Mouse (Mus musculus): ENCODE measurements at regions not wholly inside any gene's neighbourhood (a gene's known extent, or its start where the extent isn't known, plus 50 kb on each side); places are given as distances from the start of the nearest gene placed in this dataset.
"Not testable (repeated sequence)": the region's sequence is repeated elsewhere in the genome, so short reads cannot be mapped to it uniquely, and the experiment has no call there.

DNA sequence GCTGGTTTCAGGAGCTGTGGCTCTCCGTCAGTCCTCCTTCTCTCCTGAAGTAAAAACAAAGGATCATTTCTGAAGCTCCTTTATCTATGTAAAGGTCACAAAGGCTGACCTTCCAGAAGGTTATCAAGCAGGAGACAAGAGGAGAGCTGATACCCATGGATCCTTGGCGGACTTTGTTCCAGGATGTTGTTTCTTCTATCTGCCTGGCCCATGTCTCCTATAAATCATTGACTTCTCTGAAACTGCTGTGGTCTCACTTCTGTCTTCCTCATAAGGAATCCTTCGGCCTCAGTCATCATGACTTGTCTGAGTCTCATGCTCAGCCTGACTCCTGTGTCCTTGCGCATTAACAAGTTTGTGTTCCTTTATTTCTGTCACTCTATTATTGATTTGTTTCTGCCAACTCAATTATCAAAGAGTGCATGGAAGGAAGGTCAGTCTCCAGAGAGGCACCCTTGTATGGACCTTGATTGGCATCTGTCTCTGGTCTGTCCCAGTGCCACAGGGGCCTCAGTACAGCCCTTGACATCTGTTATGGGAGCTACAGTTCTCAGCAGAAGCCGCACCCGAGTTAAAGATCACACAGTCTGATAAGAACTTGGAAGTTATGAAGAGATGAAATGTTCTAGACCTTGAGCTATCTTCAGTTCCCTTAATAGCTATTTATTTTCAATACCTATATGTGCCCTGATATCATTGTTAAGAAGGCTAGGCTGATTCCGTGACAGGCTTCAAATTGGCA is 53.2 kb upstream of the Dazl start:
- no peak for DNase-seq (ENCODE audit: low read depth)

DNA sequence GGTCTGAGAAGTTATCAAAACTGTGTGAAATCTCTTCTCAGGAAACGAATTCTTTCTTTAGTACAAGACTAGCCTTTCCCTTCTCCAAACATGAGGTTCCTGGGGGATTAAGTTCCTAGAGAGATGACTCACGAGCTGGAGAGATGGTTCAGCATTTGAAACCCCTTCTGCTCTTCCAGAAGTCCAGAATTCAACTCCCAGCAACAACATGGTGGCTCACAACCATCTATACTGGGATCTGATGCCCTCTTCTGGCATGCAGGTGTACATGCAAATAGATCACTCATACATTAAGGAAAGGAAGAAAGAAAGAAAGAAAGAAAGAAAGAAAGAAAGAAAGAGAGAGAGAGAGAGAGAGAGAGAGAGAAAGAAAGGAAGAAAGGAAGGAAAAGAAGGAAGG is 60.4 kb upstream of the Dazl start:
- DNase-seq (ENCODE audit: low read depth), result not testable (repeated sequence)

DNA sequence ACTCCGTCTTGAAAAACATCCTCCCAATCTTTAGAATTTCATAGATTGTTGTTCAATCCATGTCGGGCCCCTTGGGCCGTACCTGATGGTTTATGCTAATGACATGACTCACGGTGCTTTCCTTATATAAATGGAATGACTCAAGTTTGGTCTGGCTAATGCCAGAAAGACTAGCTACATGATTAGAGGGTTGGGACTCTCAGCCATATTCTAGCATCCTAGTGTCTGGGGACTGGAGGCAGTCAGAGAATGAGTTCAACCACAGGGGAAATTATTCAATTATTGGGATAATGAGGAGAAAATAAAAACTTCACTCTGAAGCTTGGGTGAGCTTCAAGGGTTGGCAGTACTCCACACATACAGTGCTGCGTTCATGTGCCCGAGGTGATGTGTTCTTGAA is 60.9 kb upstream of the Dazl start:
- no peak for DNase-seq (ENCODE audit: low read depth)

DNA sequence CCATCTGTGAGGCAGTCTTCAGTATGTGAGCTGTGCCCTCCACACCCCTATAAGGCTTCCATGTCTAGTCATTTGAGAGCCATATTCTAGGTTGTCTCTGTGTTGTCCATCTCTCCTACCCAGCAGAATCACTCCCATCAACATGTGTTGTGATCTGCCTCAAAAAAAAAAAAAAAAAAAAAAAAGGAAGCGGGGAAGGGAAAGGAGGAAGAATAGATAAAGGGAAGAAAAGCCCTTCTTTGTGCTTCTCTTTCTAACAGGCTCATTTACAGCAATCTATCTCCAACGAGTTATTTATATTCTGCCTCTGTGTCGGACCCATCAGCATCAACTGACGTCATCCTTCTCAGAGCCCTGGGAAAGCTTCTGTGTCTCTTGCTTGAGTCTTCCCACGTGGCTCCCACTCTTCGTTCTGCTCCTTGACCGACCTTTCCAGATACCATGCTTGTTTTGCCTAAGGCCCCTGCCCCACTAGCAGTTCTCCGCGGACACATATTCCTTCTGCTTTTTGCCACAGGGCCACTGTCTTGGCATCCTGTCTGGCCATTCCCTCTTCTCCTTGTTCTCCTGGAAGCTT is 68.3 kb upstream of the Dazl start:
- no peak for DNase-seq (ENCODE audit: low read depth)

DNA sequence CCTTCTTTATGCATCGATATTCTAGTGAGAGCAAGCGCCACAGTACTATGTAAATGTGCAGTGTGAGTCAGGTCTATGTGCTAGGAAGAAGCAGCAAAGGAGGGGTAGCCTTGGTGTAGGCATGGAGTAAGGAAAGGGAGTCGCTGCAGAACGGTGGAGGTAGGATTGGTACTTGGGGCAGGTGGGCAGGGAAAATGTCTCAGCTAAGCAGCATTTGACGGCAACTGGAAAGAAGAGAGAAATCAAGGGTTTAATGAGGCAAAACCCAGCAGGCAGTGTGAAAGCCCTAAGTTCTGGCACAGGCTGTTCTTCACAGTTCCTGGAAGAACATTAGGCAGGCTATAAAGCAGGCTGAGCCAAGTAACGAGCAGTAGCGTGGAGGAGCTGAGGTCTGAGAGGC is 72.0 kb upstream of the Dazl start:
- no peak for DNase-seq (ENCODE audit: low read depth)

DNA sequence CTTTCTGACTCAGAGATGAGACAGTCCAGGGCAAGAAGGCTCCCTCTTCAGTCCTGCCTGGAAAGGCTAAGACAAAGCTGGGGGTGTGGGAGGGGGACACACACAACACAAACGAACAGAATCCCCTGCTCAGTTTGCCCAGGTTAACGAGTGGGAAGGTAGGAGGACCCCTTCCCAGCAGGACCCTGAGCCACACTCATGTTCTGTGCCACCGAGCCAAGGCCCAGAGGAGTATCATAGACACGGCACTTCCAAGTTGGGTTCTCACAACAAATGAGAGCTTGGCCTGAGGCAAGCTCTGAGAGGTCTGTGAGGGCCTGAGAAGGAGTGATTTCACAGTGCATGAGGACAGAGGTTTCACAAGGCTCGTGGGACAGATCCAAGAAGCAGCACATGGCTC is 72.7 kb upstream of the Dazl start:
- no peak for DNase-seq (ENCODE audit: low read depth)

DNA sequence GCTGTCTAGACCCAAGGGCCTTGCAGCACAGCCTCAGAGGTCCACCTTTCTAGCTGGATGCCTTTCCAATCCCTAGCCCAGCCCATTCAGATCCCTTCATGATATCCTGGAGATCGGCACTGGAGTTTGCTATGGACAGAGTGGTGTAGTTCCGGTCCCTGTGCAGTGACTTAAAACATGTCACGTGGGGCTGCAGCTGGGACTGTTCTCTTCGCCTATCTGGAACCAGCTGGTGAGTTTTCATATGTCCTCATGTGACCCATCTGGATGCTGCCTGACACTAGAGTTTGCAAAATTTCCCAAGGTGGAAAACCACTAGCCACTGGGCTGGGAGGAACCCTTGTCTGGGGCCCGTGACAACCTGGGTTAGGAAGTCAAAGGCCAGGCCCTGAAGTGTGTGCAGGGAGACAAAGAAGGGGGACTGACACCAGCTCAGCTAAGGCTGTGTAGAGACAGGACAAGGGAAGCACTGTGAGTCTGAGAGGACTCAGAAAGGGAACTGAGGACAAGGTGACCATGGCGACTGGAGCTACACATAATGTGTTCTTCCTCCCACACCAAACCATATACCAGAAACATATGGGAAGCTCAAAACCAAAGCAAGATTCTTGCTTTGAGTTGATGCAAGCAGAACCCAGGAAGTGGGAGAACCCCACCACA is 75.9 kb upstream of the Dazl start:
- no peak for DNase-seq (ENCODE audit: low read depth)

DNA sequence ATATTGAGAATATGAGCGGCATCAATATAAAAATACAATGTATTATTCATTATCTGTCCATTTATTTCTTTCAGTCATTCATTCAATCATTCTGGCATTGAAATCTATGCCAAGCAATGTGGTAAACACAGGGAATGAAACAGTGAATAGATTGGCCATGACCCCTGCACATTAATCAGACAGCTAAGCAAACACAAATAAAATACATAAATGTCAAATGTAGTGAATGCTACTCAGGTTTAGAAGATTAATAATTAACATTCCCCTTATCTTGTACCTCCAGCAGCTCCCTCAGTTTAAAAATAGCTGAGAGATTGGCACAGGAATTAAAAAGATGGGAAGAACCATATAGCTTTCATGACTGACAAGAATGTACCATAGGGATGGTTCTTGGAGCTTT is 77.0 kb upstream of the Dazl start:
- DNase-seq (ENCODE audit: low read depth), result no peak

DNA sequence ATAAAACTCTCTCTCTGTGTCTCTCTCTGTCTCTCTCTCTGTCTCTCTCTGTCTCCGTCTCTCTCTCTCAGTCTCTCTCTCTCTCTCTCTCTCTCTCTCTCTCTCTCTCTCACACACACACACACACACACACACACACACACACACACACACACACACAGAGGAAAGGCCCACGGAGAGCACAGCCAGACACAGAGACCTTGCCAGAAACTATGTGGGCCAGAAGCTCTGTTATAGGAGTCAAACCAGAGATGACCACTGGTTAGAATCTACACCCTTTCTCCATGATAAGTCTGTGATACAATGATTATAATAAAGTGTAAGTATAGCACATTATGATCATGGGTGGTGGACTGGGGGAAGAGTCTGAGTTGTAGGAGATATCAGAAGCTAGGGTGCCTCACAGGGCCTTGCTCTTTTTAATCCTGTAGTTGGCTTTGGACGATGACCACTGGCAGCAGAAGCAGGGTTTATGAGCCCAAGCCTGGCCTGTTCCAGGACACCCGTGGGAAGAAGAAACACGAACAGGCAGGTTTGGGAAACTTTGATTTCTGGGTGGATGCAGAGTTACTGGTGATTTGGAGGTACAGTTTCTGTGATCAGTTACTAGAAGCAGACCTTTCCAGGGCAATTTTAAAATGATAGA is 80.2 kb upstream of the Dazl start:
- DNase-seq (ENCODE audit: low read depth), result no peak

DNA sequence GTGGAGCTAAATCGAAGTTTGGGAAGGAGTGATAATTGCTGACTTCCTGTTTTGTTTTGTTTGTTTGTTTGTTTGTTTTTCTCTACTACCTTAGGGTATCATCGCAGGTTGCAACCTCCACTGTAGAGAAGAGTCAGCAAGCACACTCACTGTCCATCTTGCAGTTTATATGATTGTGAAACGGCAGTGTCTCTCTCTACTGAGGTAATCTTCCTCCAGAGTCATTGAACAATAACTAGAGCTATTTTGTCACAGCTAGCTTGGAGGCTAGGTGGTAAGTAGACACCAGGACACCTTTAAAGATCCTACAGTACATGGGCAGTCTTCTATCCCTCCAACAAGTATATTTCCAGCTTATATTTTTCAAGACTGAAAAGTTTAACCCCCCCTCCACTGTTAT is 82.0 kb upstream of the Dazl start:
- DNase-seq (ENCODE audit: low read depth), result no peak

DNA sequence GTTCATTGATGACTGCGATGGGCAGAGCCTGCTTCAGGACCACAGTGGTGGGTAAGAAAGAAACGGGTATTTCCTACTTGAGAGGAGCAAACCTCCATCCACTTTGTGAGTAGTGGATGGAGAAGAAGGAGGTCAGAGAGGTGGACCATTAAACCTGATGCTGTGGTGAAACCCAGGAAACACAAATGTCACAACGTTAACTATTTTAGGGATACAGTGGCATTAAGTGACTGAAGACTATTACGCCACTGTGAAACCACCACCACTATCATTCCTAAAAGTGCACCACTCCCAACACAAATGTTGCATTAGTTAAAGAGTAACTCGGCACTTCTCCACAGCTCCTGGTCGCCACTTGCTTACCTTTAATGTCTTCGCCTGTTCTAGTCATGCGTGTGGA is 83.3 kb upstream of the Dazl start:
- DNase-seq (ENCODE audit: low read depth), result no peak

DNA sequence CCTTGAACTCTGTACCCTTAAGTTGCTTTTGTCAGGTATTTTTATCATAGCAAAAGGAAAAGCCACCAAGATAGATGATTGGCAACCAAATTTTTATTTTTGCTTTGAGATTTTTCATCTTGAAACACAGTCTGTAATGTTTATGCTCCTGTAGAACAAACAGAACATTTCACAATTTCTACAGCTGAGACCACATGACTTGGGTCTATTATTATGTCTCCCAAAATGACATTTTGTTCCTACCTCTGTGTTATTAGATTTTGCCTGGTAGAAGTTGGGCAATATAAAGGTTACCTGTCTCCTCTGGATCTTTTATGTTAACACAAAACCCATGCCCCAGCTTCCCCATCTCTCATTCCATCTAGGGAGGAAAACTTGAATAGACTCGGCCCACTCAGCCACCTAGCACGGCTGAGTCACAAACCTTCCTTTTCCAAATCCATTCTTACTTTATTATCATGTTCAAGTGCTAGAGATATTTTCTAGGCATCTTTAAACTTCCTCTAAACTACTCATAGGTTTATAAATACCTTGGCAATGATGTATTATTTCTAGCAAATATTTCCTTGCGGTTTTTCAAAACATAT is 84.8 kb upstream of the Dazl start:
- no peak for DNase-seq (ENCODE audit: low read depth)

DNA sequence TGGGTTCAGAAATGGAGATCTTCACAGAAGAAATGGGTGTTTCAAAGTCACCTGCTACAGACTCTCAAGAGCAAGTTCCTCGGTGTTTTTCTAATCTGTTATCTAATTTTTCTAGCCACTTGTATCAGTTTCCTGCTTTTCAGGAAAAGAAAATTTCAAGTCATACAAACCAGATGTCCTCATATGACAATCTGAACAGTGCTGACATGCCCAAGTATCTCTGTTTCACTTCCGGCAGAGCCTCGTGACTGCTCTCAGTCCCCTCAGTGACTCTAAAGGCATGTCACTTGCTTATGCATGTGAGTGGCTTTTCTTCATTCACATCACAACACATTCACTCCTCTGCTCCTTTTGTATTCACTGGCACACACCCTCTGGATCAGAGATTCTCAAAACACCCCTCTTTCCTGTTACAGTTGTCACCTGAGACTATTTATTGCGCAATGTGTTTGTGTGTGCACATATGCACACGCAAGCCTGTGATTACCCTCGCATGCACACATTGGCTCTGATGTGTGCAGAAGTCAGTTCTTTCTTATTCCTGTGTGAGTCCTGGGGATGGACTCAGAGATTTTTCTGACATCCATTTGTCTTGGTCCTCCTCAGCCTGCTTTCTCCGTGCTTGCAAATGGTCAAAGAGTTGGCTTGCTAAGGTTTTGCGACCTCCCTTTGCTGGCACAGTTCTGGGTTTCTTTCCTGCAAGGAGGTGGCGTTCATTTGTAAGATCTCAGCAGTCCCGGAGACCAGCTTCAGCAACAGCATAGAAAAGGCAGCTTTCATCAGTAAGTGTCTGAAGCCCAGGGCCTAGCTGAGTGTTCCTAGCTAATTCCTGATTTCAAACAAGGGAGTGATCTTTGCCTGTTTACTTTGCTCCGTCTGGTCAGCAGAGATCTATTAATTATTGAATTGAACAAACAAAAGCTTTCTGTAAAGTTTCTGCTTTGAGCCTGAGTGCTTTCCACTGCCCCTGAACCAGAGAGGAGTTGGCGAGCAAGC is 95.6 kb upstream of the Dazl start:
- DNase-seq (ENCODE audit: low read depth), result peak; percentile 75

DNA sequence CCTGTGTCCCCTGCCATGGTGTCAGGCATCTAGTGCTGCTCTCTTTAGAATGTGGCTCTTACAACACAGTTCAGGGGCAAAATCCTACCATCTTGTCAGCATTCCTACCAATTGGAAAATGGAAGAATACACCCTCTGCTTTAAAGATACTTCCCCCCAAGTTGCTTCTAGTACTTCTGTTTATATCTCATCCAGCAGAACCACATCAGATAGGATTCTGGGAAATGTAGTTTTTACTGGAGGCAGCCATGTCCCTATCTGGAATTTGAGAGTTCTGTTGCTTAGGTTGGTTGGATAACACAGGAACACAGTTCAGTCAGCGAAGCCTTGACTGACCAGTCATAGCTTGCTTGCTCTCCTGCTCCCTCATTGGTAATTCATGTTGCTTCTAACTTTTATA is 96.7 kb upstream of the Dazl start:
- DNase-seq (ENCODE audit: low read depth), result no peak

DNA sequence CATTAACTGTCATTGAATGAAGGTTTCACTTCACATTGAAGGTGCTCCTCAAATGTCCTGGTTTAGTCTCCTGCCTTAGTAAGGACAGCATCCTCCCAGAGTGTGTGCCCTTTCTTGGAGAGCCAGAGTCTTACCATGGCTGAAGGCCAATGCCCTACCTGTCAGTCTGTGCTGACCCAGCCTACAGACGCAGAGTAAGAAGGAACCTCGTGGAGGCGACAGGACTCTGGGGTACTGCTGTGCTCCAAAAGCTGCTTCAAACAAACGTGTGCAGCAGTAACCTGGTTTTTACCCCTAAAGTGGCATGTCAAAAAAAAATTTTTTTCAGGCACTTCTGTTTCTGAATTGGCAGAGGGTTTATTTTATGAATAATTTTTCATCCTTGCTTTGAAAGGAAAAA is 97.8 kb upstream of the Dazl start:
- DNase-seq (ENCODE audit: low read depth), result no peak

DNA sequence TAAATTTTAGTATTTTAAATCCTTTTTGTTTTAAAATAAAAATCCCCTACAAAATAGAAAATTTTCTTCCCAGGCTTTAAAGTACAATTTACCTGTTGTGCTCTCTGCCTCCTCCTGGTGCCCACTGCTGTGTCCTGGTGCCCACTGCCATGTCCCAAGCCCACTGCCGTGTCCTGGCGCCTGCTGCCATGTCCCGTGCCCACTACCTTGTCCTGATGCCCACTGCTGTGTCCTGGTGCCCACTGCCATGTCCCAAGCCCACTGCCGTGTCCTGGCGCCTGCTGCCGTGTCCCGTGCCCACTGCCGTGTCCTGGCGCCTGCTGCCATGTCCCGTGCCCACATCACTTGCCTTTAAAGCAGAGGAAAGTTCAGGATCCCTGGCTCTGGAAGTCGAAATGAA is 98.6 kb upstream of the Dazl start:
- DNase-seq (ENCODE audit: low read depth), result no peak

DNA sequence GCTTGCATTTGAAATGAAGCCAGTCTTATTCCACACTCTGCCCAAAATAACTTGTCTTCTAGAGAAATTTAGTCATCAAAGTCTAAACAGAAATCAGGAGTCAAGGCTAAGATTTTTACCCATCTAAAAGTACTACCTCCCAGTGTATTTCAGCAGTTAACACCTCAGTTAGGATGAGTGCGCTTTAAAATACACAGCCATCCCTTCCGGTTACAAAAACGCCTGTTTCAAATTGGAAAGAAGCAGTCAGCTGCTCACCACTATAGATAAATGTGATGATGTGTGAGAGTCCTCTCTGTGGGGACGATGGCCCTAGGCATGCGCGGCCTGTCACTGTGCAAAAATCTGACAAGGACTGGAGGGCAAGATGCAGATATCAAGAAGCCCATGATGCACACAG is 99.0 kb upstream of the Dazl start:
- DNase-seq (ENCODE audit: low read depth), result no peak

DNA sequence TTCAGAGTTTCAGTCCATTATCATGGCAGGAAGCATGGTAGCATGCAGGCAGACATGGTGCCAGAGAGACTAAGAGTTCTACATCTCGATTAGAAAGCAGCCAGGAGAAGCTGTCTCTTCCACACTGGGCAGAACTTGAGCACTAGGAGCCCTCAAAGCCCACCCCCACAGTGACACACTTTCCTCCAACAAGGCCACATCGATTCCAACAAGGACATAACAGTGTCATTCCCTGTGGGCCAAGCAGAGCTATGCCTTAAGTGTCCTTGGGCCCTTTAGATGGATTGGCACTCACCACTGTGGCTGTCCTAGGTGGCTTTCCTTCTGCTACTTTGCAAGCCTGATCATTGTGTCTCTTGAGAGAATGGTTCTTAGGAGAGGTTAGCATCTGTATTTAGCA is 99.5 kb upstream of the Dazl start:
- DNase-seq (ENCODE audit: low read depth), result no peak

DNA sequence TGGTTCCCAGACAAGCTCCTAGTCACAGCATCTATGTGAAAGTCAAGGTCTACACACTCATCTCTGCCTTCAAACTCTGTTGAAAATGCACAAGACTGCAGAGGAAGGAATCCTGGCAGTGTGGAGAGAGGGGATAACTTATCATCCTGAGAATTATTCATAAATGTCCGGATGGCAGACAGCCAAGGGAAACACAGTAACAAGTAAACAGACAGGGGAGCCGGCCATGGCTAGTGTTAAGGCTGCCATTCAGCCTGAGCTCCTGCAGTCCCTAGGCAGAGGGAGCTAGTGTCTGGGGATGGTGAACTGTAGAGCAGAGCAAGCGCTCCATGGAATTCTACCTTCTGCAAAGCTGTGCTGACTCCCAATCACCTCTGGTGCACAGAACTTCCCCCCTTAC is 100.3 kb upstream of the Dazl start:
- DNase-seq (ENCODE audit: low read depth), result no peak

DNA sequence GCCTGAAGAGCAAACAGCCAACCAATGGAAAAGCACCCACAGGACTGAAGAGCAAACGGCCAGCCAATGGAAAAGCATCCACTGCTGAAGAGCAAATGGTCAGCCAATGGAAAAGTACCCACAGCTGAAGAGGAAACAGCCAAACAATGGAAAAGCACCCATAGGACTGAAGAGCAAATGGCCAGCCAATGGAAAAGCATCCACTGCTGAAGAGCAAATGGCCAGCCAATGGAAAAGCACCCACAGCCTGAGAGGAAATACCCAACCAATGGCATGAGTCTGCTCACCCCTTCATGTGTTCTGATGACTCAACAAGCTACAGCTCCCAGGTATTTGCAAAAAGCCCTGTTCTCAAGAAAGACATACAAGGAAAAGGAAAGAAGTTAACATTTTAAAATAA is 101.4 kb upstream of the Dazl start:
- no peak for DNase-seq (ENCODE audit: low read depth)

DNA sequence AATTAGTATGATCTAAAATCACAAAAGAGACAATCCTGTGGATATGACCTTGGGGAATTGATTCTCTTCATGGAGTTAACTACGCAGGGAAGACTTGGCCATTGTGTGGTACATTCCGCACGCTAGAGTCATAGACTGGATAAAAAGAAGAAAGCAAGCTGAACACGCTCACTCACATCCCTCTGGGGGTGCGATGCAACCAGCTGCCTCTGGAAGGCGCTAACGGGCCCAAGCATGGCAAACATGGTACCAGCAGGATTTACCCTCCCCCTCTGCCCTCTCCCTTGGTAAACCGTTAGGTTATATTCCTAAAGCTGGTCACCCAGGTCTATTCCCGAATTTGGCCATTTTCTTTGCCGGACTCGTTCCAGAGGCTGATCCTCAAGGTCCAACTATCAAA is 102.2 kb upstream of the Dazl start:
- DNase-seq (ENCODE audit: low read depth), result no peak

DNA sequence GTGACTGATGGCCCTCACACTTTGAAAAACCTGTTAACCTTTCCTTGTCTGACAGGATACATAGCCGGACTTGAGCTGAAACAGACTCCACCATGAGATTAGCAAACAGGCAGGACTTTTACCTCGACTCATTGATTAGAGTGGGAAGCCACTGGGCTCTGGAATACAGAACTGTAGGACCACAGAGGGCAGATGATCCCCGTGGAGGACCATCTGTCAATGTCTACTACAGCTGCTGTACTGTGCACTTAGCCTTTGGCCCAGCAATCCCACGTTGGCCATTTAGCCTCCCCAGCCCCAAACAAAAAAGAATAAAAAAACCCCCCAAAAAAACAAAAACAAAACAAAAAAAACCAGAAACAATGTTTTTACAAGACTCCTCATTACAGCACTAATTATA is 103.9 kb upstream of the Dazl start:
- DNase-seq (ENCODE audit: low read depth), result no peak

Data from 416B (cell line).